Mouse (Mus musculus) cortical plate, adult 2 months (tissue): ENCODE data around the gene Habp4.

Experiments
- CTCF ChIP-seq: fragments of 200-500 bp; IDR thresholded peaks from 2 replicates; pipeline ENCODE4 v1.5.1; 2011; ENCODE audit warnings: mild to moderate bottlenecking, control low read depth, low read length; ENCODE audit not compliant: insufficient read depth; ENCODE audit errors: extremely low read depth
- POLR2A ChIP-seq: fragments of 200-500 bp; IDR thresholded peaks from 2 replicates; pipeline ENCODE4 v1.6.1; 2011; ENCODE audit warnings: mild to moderate bottlenecking, low read length, control low read depth; ENCODE audit not compliant: insufficient read depth; ENCODE audit errors: extremely low read depth

DNA sequence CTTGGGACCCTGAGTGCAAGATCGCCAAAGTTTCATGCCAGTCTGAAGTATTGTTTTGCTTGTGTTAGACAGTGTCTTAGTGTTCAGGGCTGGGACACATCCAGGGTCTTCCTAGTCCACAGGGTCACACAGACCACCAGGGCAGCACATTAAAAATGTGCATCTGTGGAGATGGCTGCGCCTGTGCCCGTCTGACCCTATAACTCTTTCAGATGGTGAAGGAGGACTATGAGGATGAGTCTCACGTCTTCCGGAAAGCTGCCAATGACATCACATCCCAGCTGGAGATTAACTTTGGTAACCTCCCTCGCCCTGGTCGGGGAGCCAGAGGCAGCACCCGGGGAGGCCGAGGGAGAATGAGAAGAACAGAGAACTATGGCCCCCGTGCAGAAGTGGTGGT is 22.7 kb downstream of the Habp4 start:
- TF ChIP-seq CTCF: no peak
- no peak for TF ChIP-seq POLR2A
